Mouse (Mus musculus) heart, adult 2 months (tissue): ENCODE data around the gene Vill.

Source experiments
- CTCF ChIP-seq: fragments of 200-600 bp; IDR thresholded peaks from 2 replicates; pipeline ENCODE4 v1.8.1; 2022; ENCODE audit warnings: antibody characterized with exemption, mild to moderate bottlenecking, moderate library complexity
- EP300 ChIP-seq: fragments of 200-500 bp; IDR thresholded peaks from 2 replicates; pipeline ENCODE4 v1.6.1; 2011; ENCODE audit warnings: low read depth, low read length, control low read depth; ENCODE audit not compliant: insufficient read depth
- POLR2A ChIP-seq: fragments of 200-500 bp; IDR thresholded peaks from 2 replicates; pipeline ENCODE4 v1.6.1; 2011; ENCODE audit warnings: mild to moderate bottlenecking, low read depth, low read length, control low read depth; ENCODE audit not compliant: insufficient read depth

DNA sequence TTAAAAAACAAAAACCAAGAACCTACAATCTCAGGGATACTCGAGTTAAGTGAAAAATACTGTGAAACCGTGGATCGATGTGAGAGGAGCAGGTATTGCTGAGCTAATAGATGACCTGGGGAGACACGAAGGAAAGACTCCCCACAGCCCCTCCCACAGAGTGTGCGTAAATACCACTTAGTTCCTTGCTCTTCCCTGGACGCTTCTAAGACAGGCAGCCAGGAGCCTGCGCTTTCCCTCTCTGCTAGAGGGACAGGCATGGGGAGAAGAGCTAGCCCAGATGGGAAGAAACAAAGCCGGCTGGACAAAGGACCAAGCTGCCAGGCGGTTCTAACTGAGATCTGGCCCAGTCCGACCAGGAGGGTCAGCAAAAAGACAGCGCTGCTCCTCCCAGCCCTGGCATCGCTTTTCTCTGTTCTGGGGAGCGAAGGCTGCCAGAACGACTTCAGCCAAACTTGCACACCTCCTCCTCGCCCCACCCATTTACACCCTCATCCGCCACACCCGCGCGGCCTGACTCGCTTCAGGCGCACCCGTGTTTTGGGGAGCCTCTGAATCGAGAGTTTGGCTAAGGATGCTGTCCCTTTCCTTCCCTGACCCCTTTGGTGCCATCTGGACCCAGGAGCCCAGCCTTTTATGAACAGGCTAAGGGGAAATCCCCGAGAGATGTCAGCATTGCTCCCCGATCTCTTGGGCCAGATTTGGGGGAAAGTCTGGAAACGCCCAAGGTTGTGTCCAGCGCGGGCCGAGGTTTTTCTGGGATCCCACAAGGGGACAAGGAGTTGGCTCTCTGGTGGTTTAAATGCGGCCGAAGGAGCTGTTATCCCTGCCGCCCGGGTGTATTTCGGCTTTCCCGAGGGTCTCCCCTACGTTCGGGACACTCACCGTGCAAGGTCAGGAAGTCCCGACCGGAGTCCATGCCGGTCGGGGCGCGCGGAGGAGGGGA, 40.2 kb downstream of the Vill start:
- TF ChIP-seq CTCF (no peak), EP300 (0 out of 2 replicates have a peak, but pooled peaks have one; percentile 5), POLR2A (peak; percentile 58; the same call in 1 of the 2 replicates)
